Mouse (Mus musculus) embryonic fibroblast, embryonic 13.5 days (primary cell): ENCODE measurements around the gene Slc25a51. TPM values are rescaled to one million over a fixed set of nuclear protein-coding genes. Genes with fewer than 3 reads are reported as not detected.

Experiments used
- H3K27ac ChIP-seq: 2 replicates; pipeline ENCODE4 v1.5.1; 2012; ENCODE audit warnings: low read length, control low read depth, inconsistent platforms; ENCODE audit not compliant: insufficient read depth
- H3K4me1 ChIP-seq: 2 replicates; pipeline ENCODE4 v1.6.1; 2011; ENCODE audit warnings: low read length; ENCODE audit not compliant: control insufficient read depth, insufficient read depth
- H3K4me3 ChIP-seq: 2 replicates; pipeline ENCODE4 v1.5.1; 2011; ENCODE audit warnings: mild to moderate bottlenecking, control low read depth, low read length; ENCODE audit not compliant: insufficient read depth
- CTCF ChIP-seq: IDR thresholded peaks from 2 replicates; pipeline ENCODE4 v1.5.1; 2011; ENCODE audit warnings: mild to moderate bottlenecking, control low read depth, low read length, moderate library complexity, borderline replicate concordance; ENCODE audit not compliant: insufficient read depth
- POLR2A ChIP-seq: IDR thresholded peaks from 2 replicates; pipeline ENCODE4 v1.6.1; 2011; ENCODE audit warnings: low read depth, mild to moderate bottlenecking, control low read depth, low read length, moderate library complexity
- polyA plus RNA-seq: library from polyadenylated mRNA; stranded (reverse); fragments of >200 nt; gene quantifications from 2 replicates; pipeline ENCODE4 v1.2.4, GENCODE M21; 2011; ENCODE audit warnings: low read depth; ENCODE audit not compliant: missing spikeins, insufficient read length

Slc25a51 gene
- polyA plus RNA-seq, result 65.9 and 83.6 TPM in 2 replicates

- Histone ChIP-seq H3K4me3 (peak within 1 kb of the TSS; percentile 95), H3K4me1 (no peaks in the 10 kb centered on the region), H3K27ac (peak within 1 kb of the TSS; percentile 76)
- TF ChIP-seq POLR2A (peak; percentile 93), CTCF (no peak)
These were observed at the start of gene Slc25a51 for GRCm38 (mm10) chr4:45408427-45409132. Slc25a51 (minus strand) TSS chr4:45408766.

- peaks cover 18% of the 10 kb centered on the region for H3K4me1 ChIP-seq
- H3K27ac ChIP-seq, result no peak overlapping the region
- no peak overlapping the region for H3K4me3 ChIP-seq
- TF ChIP-seq CTCF (no peak), POLR2A (no peak)
These were observed 49.0 kb upstream of the Slc25a51 start for GRCm38 (mm10) chr4:45457543-45457942.

- no peak overlapping the region for H3K27ac ChIP-seq
- TF ChIP-seq CTCF (no peak), POLR2A (no peak)
These were observed 46.4 kb upstream of the Slc25a51 start for GRCm38 (mm10) chr4:45455001-45455400.

GRCm38 (mm10) chr4:45453271-45453851, 44.8 kb upstream of the Slc25a51 start:
- H3K4me1 ChIP-seq, result 0 out of 2 replicates have a peak, but pooled peaks cover 12% of the 10 kb centered on the region
- TF ChIP-seq CTCF, result no peak
- TF ChIP-seq POLR2A, result no peak

More at GRCm38 (mm10) chr4:45455001-45455400, 46.4 kb upstream of the Slc25a51 start:
- Histone ChIP-seq H3K4me1 (peaks cover 18% of the 10 kb centered on the region), H3K4me3 (no peak overlapping the region)

GRCm38 (mm10) chr4:45452569-45453111, 44.1 kb upstream of the Slc25a51 start:
- 0 out of 2 replicates have a peak, but pooled peaks cover 12% of the 10 kb centered on the region for H3K4me1 ChIP-seq
- no peak for TF ChIP-seq POLR2A
- TF ChIP-seq CTCF, result no peak
- no peak overlapping the region for H3K27ac ChIP-seq
- H3K4me3 ChIP-seq, result no peak overlapping the region

More at GRCm38 (mm10) chr4:45453271-45453851, 44.8 kb upstream of the Slc25a51 start:
- Histone ChIP-seq H3K27ac (no peak overlapping the region), H3K4me3 (no peak overlapping the region)

GRCm38 (mm10) chr4:45449012-45449411, 40.4 kb upstream of the Slc25a51 start:
- Histone ChIP-seq H3K27ac (no peak overlapping the region), H3K4me1 (0 out of 2 replicates have a peak, but pooled peaks cover 3% of the 10 kb centered on the region), H3K4me3 (no peak overlapping the region)
- TF ChIP-seq CTCF, result no peak
- TF ChIP-seq POLR2A, result no peak

GRCm38 (mm10) chr4:45448481-45448880, 39.9 kb upstream of the Slc25a51 start:
- no peak overlapping the region for H3K4me3 ChIP-seq
- no peak for TF ChIP-seq CTCF
- TF ChIP-seq POLR2A, result no peak
- H3K4me1 ChIP-seq, result 0 out of 2 replicates have a peak, but pooled peaks cover 2% of the 10 kb centered on the region
- no peak overlapping the region for H3K27ac ChIP-seq

GRCm38 (mm10) chr4:45447196-45447595, 38.6 kb upstream of the Slc25a51 start:
- H3K27ac ChIP-seq, result no peak overlapping the region
- no peaks in the 10 kb centered on the region for H3K4me1 ChIP-seq
- TF ChIP-seq POLR2A, result no peak
- TF ChIP-seq CTCF, result no peak
- H3K4me3 ChIP-seq, result no peak overlapping the region

GRCm38 (mm10) chr4:45445235-45445634, 36.7 kb upstream of the Slc25a51 start:
- no peak for TF ChIP-seq POLR2A
- no peak for TF ChIP-seq CTCF
- no peak overlapping the region for H3K4me3 ChIP-seq
- no peaks in the 10 kb centered on the region for H3K4me1 ChIP-seq
- H3K27ac ChIP-seq, result no peak overlapping the region

- no peak overlapping the region for H3K4me3 ChIP-seq
- H3K4me1 ChIP-seq, result no peaks in the 10 kb centered on the region
- TF ChIP-seq POLR2A, result no peak
- no peak for TF ChIP-seq CTCF
- no peak overlapping the region for H3K27ac ChIP-seq
These were observed 36.2 kb upstream of the Slc25a51 start for GRCm38 (mm10) chr4:45444813-45445212.
